Mouse (Mus musculus) ES-Bruce4 (cell line): ENCODE data around the gene 1700028P14Rik.

Source experiments
- EP300 ChIP-seq: IDR thresholded peaks from 2 replicates; pipeline ENCODE4 v1.6.1; 2011; ENCODE audit warnings: low read depth, low read length; ENCODE audit not compliant: insufficient read depth
- POLR2A ChIP-seq: IDR thresholded peaks from one replicate; pipeline ENCODE4 v1.8.1; 2011; ENCODE audit warnings: low read length; ENCODE audit not compliant: insufficient read depth

DNA sequence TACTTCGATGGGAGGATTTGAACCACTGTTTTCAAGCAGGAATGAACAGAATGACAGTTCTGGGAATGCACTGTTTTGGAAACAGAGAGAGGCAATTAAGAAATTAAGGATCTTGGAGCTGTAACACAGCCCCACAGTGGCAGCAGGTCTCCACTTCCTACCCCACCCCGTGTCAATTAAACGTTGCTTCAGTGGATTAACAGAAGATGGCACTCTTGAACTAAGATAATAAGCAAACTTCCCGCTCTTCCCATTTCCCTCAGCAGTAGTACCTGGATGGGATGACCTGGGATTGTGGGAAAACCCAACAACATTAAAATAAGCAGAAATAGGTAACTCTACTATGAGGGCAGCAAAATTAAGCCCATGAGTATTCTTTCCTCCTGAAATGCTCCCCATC, 75.9 kb downstream of the 1700028P14Rik start:
- TF ChIP-seq EP300 (no peak), POLR2A (no peak)
